Mouse (Mus musculus) lung, embryonic 15.5 days (tissue): ENCODE measurements around the gene Ccr7. TPM values are rescaled to one million over a fixed set of nuclear protein-coding genes. Genes with fewer than 3 reads are reported as not detected.

Experiments
- polyA plus RNA-seq: library from polyadenylated mRNA; unstranded; fragments of >200 nt; fragmentation: Nextera tagmentation; extraction: Ambion mirVana; gene quantifications from 2 replicates; pipeline ENCODE4 v1.2.1, GENCODE M21; 2015

The Ccr7 gene
- polyA plus RNA-seq, 1 experiment from 2014 or later: 0.29 TPM

Other genes with a start within 250 kb of the Ccr7 start
- 41.3 and 42.5 TPM in 2 replicates for gene Cdc6, start 247.3 kb downstream of the Ccr7 start, polyA plus RNA-seq
- gene Rara, start 227.3 kb downstream of the Ccr7 start, polyA plus RNA-seq: 36.5 and 38.4 TPM in 2 replicates
- gene Gjd3, start 172.1 kb downstream of the Ccr7 start, polyA plus RNA-seq: 0.20 and 0.61 TPM in 2 replicates
- gene Top2a, start 130.9 kb downstream of the Ccr7 start, polyA plus RNA-seq: 276 and 280 TPM in 2 replicates
- gene Igfbp4, start 113.8 kb downstream of the Ccr7 start, polyA plus RNA-seq: 498 and 524 TPM in 2 replicates
- gene Tns4, start 65.8 kb downstream of the Ccr7 start, polyA plus RNA-seq: 0.21 and 0.42 TPM in 2 replicates
- gene Smarce1, start 75.9 kb upstream of the Ccr7 start, polyA plus RNA-seq: 217 and 224 TPM in 2 replicates
- 0.33 and 0.55 TPM in 2 replicates for gene Krt222, start 89.0 kb upstream of the Ccr7 start, polyA plus RNA-seq
- gene Krt24, start 130.2 kb upstream of the Ccr7 start, polyA plus RNA-seq: not detected in 2 replicates
- gene Krt25, start 167.9 kb upstream of the Ccr7 start, polyA plus RNA-seq: not detected in 2 replicates
- not detected in 2 replicates for gene Krt26, start 182.9 kb upstream of the Ccr7 start, polyA plus RNA-seq
- not detected in 2 replicates for gene Krt27, start 196.0 kb upstream of the Ccr7 start, polyA plus RNA-seq
- 0.15 and 0.25 TPM in 2 replicates for gene Krt28, start 219.8 kb upstream of the Ccr7 start, polyA plus RNA-seq
- 20.4 and 20.9 TPM in 2 replicates for gene Krt10, start 234.3 kb upstream of the Ccr7 start, polyA plus RNA-seq